Mouse (Mus musculus) yolk sac, embryonic 10.5 days (tissue): ENCODE results near the gene Zfp69.

ENCODE experiments used
- DNase-seq: peaks from one replicate; pipeline ENCODE4 v3.0.0-alpha.2; 2017; ENCODE audit warnings: low spot score

Gene Zfp69

DNA sequence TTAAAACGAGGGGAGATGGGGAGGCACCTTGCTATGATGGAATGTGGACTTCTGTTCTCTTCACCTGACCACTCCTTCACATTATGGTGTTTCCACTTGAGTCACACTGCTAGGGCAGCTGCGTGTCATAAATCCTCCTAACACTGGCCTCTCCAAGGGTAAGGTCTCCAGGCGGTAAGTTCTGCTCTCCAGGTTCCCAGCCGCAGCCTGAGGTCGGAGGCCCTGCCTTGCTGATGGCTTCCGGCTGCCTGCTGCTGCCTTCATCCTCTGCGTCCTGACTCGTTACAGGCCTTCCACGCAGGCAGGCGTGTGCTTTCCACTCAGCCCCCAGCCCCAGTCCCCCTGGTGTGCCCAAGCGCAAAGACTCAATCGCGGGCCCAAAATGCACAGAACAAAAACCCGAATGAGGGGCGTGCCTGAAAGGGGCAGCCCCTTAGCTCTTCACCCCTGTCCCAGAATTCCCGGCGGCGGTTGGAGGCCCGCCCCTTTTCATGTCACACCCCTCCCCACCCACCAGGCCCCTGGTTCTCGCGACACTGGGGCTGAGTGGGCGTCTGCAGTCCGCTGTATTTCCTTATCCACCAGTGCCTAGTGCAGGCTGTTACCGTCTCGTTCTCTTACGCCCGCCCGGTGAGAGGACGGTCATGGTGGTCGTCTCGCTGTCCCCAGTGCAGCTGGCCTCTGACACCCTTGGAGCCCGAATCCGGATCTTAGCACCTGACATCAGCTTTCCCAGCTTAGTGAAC, 26.8 kb downstream of the Zfp69 start, which contains the start of gene Exo5:
Exo5 (minus strand) TSS at position 464 of the 746 bp plus-strand sequence.
- DNase-seq = peak; percentile 95

- no peak for DNase-seq
Measured at GRCm38 (mm10) chr4:120921461-120921860, 30.0 kb downstream of the Zfp69 start.

DNA sequence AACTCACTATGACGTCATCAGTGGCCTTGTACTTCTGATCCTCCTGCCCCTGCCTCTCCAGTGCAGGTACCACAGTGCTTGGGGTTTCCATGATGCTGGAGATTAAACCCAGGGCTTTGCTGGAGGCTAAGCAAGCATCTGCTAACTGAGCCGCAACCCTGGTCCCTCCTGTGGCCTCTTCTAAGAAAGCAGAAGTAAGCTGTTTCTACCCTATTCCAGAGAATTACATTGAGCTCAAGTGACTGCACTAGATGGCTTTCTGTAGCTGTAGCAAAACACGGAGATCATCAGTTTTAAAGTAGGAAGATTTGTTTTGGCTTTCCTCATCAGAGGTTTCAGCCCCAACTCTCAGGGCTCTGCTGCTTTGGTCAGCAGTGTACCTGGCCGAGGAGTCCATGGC, 37.0 kb downstream of the Zfp69 start:
- DNase-seq = no peak

DNA sequence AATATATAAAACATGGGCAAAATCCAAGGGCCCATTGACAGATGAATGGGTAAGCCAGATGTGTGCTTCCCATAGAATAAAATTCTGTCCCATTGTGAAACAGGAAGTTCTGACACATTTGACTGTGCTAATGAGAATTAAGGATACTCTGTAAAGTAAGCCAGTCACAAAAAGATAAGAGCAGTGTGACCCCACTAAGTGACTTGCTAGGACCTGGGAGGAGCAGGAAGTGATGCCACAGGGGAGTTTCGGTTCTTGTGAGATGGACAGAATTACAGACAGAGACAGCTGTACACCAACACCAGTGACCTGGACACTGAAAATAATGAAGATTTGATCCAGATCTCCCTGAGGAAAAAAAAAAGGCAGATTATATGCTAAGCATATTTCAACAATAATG, 37.6 kb downstream of the Zfp69 start:
- no peak for DNase-seq

DNA sequence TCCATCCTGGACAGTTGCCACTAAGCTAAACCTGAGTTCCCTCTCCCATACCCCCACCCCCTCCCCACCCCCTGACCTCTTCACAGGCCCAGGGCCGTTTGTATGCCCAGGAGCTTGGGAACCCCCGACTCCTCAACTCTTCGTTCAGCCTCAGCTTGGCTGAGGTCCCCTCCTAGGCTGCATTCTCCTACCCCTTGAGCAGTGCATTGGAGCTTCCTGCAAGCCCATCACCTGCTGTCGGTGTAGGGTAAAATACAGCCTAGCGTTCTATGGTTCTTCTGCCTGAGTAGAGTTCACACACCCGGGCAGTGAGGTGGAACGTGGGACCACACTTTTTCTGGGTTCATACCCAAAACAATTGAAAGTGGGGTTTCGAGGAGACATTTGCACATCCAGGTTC, 38.1 kb downstream of the Zfp69 start:
- DNase-seq = no peak

DNA sequence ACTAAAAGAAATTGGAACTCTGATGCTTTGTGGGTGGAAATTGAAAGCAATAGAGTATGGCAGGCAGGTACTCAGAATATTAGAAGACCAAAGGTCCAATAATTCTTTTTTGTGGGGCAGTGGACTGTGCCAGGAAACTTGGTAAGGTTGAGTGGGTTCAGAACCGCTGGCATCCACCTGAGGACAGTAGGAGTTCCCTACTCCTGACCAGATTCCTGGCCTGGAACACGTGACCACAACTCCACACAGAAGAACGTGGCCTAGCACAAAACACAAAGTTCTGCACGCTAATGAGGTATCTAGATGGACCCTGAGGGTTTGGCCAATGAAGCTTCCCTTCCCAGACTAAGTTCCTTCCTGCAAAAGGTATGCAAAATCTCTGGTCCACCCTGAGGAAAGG, 38.6 kb downstream of the Zfp69 start:
- DNase-seq = no peak

DNA sequence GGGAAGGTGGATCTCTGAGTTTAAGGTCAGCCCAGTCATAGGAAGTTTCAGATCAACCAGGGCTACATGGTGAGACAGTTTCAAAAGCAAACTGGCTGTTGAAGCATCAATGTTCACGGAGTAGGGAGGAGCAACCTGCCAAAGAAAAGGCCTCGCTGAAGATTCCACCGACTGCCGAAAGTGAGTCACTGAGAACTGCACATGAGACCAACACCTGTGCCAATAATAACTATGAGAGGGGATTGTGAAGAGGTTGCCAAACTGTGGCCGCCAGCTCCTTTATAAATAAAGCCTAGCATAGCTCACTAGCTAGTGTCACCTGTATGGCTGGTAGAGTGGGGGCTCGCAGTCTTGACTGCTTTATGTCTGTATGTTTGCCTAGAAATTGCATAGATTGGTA, 40.4 kb downstream of the Zfp69 start:
- DNase-seq = no peak

DNA sequence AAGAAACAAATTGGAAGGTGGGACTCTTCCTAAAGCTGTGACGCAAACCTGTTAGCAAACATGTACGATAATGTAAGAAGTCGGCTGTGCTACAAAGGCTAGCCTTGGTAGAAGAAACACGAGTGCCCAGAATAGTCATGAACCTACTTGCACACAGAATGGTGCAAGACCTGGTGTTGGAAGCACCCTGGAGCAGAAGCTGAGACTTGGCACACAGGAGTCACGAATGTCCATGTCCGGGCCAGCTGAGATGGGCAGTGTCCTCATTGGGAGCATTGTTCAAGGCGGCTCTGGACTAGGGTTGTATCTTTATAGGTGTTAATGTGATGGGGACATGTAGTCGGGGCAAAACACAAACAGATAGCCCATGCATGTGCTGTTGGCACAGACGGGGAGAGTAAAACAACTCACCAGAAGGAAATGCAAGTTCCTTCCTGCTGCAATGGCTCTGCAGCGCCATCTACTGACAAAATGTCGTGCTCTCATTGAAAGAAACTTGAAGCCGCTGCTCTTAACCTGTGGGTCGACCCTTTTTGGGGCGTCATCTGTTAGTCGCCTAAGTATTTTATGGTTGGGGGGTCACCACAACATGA, 41.8 kb downstream of the Zfp69 start:
- peak; percentile 48 for DNase-seq

DNA sequence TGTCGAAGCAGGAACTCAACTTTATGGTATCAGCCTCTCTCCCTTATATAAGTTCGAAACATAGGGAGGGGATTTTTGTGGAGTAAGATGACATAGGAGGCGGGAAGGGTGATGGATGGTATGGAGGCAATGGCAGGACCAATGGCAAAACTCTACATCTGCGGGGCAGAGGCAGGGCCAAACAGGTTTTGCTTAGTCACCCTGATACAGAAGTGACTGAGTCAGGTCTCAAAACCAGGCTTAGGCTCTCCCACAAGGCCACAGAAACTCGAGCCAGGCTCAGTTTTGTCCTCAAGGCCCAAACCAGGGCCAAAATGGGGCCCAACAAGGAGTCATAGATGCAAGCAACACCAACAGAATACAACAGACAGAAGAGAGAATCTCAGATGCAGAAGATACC, 45.9 kb downstream of the Zfp69 start:
- DNase-seq = no peak

GRCm38 (mm10) chr4:120904533-120904932, 47.0 kb downstream of the Zfp69 start:
- no peak for DNase-seq

GRCm38 (mm10) chr4:120895810-120896584, 55.5 kb downstream of the Zfp69 start:
- no peak for DNase-seq

DNA sequence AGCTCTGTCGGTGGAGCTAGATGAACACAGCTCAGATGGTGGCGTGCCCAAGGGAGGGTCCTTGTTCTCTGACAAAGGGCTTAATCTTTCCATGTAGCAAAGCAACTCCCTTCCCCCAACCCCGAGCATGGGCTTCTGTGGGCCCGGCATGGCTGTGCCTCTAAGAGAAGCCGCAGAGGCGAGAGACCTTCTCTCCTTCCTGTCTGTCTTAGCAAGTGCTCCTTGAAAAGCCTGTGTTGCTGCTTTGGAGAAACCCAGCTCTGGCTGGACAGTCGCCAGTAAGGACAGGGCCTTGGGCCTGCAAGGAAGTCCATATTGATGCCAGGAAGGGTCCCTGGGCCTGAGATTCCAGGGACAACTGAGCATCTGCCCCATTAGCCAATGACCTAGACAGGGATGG, 56.3 kb downstream of the Zfp69 start:
- no peak for DNase-seq

GRCm38 (mm10) chr4:120894584-120894983, 56.9 kb downstream of the Zfp69 start:
- DNase-seq = no peak

DNA sequence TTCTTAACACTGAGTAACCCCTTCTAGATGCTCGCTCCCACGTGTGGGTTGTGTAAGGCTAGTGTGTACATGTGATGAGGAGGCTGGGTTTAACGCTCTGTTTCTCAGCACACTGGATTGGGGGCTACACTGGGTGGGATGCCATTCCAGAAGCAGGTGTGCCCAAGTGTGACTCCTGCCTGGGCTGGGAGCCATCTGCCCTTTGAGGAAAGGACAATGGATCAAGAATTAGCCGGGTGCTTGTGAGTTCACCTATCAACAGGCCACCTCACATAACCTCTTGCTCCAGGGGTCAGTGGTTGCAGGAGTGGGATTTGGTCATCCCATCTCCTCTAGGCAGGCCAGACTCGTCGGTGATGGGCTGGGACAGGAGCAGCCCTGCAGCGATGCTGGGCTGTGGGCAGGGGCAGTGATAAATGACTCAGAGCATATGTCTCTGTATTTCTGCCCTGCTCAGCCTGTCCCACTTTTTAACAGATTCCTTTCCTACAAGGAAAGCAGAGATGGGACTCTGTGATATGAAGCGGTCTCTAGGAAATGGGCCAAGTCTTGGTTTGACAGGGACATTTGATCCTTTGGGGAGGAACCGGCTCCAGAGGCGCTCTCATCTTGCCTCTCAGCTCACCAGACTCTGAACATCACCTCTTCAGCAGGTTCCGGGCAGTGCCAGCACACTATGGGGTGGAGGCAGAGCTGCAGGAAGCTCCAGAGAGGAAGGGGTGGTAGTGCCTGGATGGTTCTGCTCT, 57.7 kb downstream of the Zfp69 start:
- no peak for DNase-seq

GRCm38 (mm10) chr4:120892516-120892915, 59.0 kb downstream of the Zfp69 start:
- DNase-seq = no peak

DNA sequence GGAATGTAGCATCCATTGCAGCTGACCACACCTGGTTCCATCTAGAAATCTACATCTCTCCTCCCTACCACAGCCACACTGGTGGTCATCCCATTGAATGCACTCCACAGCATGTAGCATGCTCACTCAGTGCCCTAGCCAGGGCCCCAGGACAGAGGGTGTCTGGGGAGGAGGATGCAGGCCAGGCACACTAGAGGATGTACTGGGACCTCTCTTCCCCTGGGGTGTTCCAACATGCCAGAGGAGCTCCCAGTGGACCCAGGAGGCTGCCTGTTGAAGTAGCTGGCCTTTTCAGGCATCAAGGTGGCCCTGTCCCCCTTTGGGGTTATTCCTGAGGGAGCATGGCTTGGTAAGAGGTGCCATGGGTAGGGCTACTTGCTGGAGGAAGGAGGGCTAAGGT, 59.5 kb downstream of the Zfp69 start:
- DNase-seq = no peak

GRCm38 (mm10) chr4:120890754-120891440, 60.6 kb downstream of the Zfp69 start:
- no peak for DNase-seq

DNA sequence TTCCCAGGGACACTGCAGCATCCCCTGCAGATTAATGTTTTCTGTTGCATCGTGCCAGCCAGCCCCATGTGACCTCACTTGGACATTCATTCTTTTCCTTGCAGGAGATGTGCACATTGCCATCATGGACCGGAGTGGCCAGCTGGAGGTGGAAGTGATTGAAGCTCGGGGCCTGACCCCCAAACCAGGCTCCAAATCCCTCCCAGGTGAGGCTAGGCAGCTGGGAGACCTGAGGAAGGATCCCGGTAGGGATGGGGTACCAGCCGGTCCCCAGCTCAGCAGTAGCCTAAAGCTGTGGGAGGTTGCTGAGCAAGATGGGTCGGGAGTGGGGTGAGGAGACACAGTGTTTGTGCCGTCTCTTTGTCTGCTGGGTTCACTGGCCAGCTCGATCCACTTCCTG, 62.6 kb downstream of the Zfp69 start:
- DNase-seq = no peak

GRCm38 (mm10) chr4:120887381-120888112, 64.0 kb downstream of the Zfp69 start:
- no peak for DNase-seq

GRCm38 (mm10) chr4:120886811-120887210, 64.7 kb downstream of the Zfp69 start:
- no peak for DNase-seq

DNA sequence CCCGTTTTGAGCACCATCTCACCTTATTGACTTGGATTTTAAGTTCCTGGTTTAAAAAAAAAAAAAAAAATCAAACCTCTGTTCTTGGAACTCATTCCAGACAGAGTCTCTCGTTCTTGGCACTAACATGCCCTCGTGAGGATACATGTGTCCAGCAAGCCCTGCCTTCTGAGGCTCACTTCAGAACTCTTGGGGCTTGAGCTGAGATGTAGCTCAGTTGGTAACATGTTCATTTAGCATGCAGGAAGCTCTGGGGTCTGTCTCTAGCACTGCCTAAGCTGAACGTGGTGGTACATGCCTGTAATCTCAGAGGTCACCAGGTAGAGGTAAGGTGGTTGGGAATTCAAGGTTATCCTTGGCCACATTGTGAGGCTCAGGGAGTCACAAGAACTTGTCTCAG, 65.4 kb downstream of the Zfp69 start:
- no peak for DNase-seq
